In the genomic region with DNA sequence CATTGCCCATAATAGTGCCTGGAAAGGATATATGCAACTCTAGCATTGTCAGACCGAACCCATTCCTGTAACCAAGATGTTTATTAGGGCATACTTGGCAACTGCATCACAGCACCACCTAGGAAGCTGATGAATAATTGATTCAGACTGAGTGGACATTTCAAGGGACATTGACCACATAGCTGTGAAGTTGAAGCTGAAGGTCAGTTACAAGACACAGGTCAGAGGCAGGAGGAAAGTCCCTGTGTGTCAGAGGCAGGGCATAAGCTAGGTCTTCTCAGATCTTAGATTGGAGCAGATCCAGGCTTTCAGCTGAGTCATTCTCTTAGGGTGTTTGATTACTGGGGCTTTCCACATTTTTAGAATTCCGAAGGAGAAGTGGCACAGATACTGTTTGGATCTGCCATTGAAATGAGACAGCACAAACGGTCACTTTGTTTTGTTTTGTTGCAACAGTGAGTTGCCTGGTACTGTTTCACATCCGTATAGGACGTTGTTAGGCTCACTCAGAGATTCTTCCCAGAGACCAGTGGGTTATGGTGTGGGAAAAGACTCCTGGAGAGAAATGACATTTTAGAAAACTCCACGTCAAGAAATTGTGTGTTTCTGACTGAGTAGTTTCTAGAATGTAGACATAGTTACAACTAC, we compare ENCODE assay signal across 17 mouse cellular contexts.
DNase-seq lines count a peak whose midpoint lies in the region; ATAC-seq lines count a peak whose summit lies in the region.
"Had no signal": no experiment of that assay in that cellular context is flagged by ENCODE, and none has a peak within 500 bp of the region (broad histone marks: within the 10 kb centered on the region; RNA-seq: fewer than 3 reads in every experiment).

No protein-coding gene starts in this region.

- H3K27me3 ChIP-seq in kidney, embryonic 16.5 days (ENCODE audit: insufficient read depth, low read length), result no peaks in the 10 kb centered on the region
- H3K27me3 ChIP-seq: hindbrain, embryonic 15.5 days had no signal

- H3K4me3 ChIP-seq in kidney, embryonic 16.5 days (ENCODE audit: low read length), result no peak overlapping the region
- H3K4me3 ChIP-seq: erythroblast, embryonic 14.5 days; hindbrain, embryonic 15.5 days had no signal

- H3K4me2 ChIP-seq in kidney, embryonic 16.5 days (replicated peaks; ENCODE audit: low read depth, low read length), result no peak overlapping the region
- H3K4me2 ChIP-seq: hindbrain, embryonic 15.5 days had no signal

- no peaks in the 10 kb centered on the region for H3K9me3 ChIP-seq in kidney, embryonic 16.5 days (ENCODE audit: low read length)
- H3K9me3 ChIP-seq: hindbrain, embryonic 15.5 days had no signal

- DNase-seq in kidney, adult 11 months, result peak; percentile 53
- peak; percentile 81 for DNase-seq in 3134 (ENCODE audit: extremely low read depth, insufficient read length, low spot score)
- peak; percentile 95 for DNase-seq in Muller cell, postnatal 12 days (ENCODE audit: inconsistent ontology term)
- peak; percentile 14 for DNase-seq in kidney, postnatal 14 days
- DNase-seq in frontal cortex, postnatal 25 days (ENCODE audit: low spot score in 2 of 2), result no peak
- no peak for DNase-seq in heart, postnatal 36 days
- no peak for DNase-seq in ovary, postnatal 10 days (ENCODE audit: low spot score)
- DNase-seq: heart, postnatal 10 days; liver; right cerebral cortex, postnatal 25 days had no signal

- H3K27ac ChIP-seq in kidney, embryonic 16.5 days (ENCODE audit: low read length), result no peak overlapping the region
- H3K27ac ChIP-seq: hindbrain, embryonic 15.5 days; macrophage had no signal

- WGBS in kidney, embryonic 16.5 days, result 74% methylated on average over 6 of the region's 6 CpGs

- intact Hi-C loops in heart, postnatal 36 days (cut with DNase I), result no loop called here

- no peak overlapping the region for H3K9ac ChIP-seq in kidney, embryonic 16.5 days (replicated peaks; ENCODE audit: low read length)
- H3K9ac ChIP-seq: forebrain, postnatal 0 days; hindbrain, embryonic 15.5 days had no signal

- no peak for ATAC-seq in kidney, embryonic 16.5 days (ENCODE audit: low FRiP score, low TSS enrichment)
- ATAC-seq: CD4-positive, CD25-positive, alpha-beta regulatory T cell, adult 4 months; forebrain, postnatal 0 days; intestine, postnatal 0 days had no signal

- no peaks in the 10 kb centered on the region for H3K36me3 ChIP-seq in kidney, embryonic 16.5 days (ENCODE audit: insufficient read depth, low read length)
- H3K36me3 ChIP-seq: hindbrain, embryonic 15.5 days had no signal

- H3K4me1 ChIP-seq in kidney, embryonic 16.5 days (ENCODE audit: insufficient read depth, low read length), result no peaks in the 10 kb centered on the region

Comparison
In these comparisons a context has a peak if more than half of its experiments do, and no peak if none do; other contexts are left out.
1. DNase-seq: peak in kidney, adult 11 months (single experiment), 3134 (single experiment), Muller cell, postnatal 12 days (single experiment) and kidney, postnatal 14 days (single experiment); none in frontal cortex, postnatal 25 days (0 of 2), heart, postnatal 36 days (0 of 2) and ovary, postnatal 10 days (single experiment).